Mouse (Mus musculus): ENCODE data around the gene 4931440F15Rik. TPM values are rescaled to one million over a fixed set of nuclear protein-coding genes. Genes with fewer than 3 reads are reported as not detected.
"Not testable (repeated sequence)": the region's sequence is repeated elsewhere in the genome, so short reads cannot be mapped to it uniquely, and the experiment has no call there.

Gene 4931440F15Rik
- 0.06 and 0.13 TPM in 2 replicates for polyA plus RNA-seq (2016; fragmentation: Nextera tagmentation; extraction: Ambion mirVana)

DNA sequence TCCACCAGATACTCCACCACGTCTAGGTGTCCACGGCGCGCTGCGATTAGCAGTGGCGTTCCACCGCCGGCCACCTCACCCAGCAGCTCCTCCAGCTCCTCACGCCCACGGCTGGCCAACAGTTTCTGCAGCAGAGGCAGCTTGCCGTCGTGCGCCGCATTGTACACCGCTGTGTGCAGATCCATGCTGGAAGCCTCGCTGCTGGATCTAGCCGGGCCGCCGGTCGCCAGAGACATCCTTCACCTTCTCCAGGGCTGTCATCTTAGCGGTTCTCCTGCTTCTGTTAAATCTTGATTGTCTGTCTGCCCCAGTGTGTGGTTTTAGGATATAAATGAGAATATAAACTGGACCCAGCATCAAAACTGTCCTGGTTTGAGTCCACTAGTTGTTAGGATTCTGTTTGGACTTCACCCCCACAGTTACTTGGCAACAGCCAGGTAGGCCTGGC lies at the start of gene 4931440F15Rik:
Gene 4931440F15Rik (minus strand): TSS at position 398 of the 448 bp plus-strand sequence.
- not testable (repeated sequence) for H3K9me3 ChIP-seq; H3K36me3 ChIP-seq (replicated peaks); H3K4me1 ChIP-seq; ATAC-seq (ENCODE audit: low FRiP score); H3K9ac ChIP-seq; H3K27ac ChIP-seq
- Histone ChIP-seq H3K4me3 (replicated peaks) (peak within 1 kb of the TSS; percentile 17), H3K4me2 (peak within 1 kb of the TSS; percentile 34), H3K27me3 (peaks cover 23% of the 10 kb centered on the region)
- 26% methylated on average over 21 of the region's 21 CpGs for WGBS

DNA sequence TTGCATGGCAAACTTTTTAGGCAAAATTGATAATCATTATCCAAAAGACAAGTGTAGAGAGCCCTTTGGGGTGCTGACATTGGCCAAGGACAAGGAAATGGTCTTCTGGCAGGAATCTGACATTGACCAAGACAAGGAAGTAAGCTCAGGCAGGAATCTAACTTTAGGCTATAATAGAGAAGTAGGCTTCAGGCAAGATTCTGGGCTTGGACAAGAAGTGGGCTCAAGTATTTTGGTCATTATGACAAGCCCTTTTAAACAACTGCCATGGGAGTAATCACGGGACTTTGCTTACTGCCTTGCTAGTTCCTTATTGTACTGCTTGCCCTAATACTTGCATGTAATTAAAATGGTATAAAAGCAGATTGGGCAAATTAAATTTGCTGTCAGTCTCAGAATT lies 49.3 kb upstream of the 4931440F15Rik start:
- WGBS = 64% methylated on average over 1 of the region's 1 CpGs
- not testable (repeated sequence) for H3K27ac ChIP-seq; ATAC-seq (ENCODE audit: low FRiP score); H3K27me3 ChIP-seq; H3K36me3 ChIP-seq (replicated peaks); H3K4me1 ChIP-seq; H3K9me3 ChIP-seq; H3K9ac ChIP-seq; H3K4me3 ChIP-seq (replicated peaks); H3K4me2 ChIP-seq

DNA sequence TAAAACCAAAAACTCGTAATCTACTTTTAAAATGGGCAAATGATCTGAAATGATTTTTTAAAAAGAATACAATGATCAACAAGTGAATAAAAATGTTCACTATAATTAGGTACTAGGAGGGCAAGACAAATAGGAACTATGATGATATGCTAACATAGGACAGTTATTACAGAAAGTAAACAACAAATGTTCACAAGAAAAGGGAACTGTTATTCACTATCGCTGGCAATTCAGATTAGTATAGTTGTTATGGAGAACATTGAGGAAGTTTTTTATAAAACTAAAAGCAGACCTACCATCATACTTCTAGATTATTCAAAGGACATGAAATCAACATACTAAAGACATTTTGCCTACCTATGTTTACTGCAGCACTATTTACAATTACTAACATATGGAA lies 44.7 kb upstream of the 4931440F15Rik start:
- WGBS = 83% methylated on average over 2 of the region's 2 CpGs
- no peaks in the 10 kb centered on the region for H3K36me3 ChIP-seq (replicated peaks)
- H3K27me3 ChIP-seq = no peaks in the 10 kb centered on the region
- H3K4me3 ChIP-seq (replicated peaks) = no peak overlapping the region
- H3K27ac ChIP-seq = no peak overlapping the region
- no peaks in the 10 kb centered on the region for H3K4me1 ChIP-seq
- no peaks in the 10 kb centered on the region for H3K9me3 ChIP-seq
- H3K9ac ChIP-seq = no peak overlapping the region
- no peak overlapping the region for H3K4me2 ChIP-seq
- ATAC-seq (ENCODE audit: low FRiP score) = no peak

DNA sequence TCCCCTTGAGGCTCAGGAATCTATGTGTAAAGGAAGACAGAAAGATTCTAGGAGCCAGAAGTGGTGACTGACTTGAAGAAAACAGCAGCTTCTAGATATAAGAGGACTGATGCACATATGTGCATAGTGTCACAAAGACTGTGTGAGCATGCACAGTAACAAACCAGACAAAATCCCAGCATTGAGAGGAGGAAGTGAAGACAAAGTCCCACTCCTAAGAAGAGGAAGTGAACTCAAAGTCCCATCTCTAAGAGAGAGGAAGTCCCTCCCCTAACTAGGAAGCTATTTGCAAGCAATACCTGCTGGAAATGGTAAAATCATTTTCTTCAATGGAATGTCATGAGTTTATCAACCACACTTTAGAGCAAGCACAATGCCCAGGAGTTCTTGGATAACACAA lies 38.8 kb upstream of the 4931440F15Rik start:
- no peak for ATAC-seq (ENCODE audit: low FRiP score)
- H3K27ac ChIP-seq = no peak overlapping the region
- no peaks in the 10 kb centered on the region for H3K36me3 ChIP-seq (replicated peaks)
- no peak overlapping the region for H3K4me2 ChIP-seq
- peaks cover 12% of the 10 kb centered on the region for H3K4me1 ChIP-seq
- H3K4me3 ChIP-seq (replicated peaks) = no peak overlapping the region
- H3K9ac ChIP-seq = no peak overlapping the region
- H3K27me3 ChIP-seq = no peaks in the 10 kb centered on the region
- H3K9me3 ChIP-seq = no peaks in the 10 kb centered on the region

DNA sequence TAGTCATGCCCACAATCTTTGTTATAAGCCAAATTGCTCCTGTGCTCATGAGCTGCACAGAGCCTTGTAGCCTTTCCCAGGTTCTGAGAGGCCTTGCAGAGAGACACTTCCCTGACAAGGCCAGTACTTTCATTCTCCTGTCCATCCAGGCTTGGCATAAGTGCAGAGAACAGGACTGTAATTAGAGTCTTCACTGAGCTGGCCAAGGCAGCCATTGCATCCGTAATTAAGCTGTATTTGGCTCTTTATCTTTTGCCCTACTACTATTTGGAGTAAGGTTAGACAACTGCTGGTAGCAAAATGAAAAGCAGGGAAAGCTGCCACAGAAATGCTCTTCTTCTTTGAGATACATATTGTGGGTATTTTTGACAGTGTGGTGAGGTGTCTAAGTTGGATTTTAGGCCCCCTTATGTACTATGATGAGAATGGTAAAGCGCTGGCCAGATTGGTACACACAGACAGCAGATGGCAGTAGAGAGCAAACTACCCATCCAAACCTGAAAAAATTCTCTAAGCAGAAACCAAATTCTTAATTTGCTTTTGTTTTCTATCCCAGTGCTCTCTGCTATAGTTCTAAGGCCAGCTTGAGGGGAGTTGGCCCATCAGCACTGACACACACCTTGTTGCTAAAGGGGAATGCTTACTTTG lies 36.4 kb upstream of the 4931440F15Rik start:
- WGBS = 32% methylated on average over 2 of the region's 2 CpGs
- Histone ChIP-seq H3K36me3 (replicated peaks) (no peaks in the 10 kb centered on the region), H3K9me3 (no peaks in the 10 kb centered on the region), H3K9ac (no peak overlapping the region), H3K27me3 (no peaks in the 10 kb centered on the region), H3K4me1 (peaks cover 12% of the 10 kb centered on the region), H3K27ac (no peak overlapping the region), H3K4me3 (replicated peaks) (no peak overlapping the region), H3K4me2 (no peak overlapping the region)
- ATAC-seq (ENCODE audit: low FRiP score) = peak; percentile 69; the same call in 1 of the 2 replicates

DNA sequence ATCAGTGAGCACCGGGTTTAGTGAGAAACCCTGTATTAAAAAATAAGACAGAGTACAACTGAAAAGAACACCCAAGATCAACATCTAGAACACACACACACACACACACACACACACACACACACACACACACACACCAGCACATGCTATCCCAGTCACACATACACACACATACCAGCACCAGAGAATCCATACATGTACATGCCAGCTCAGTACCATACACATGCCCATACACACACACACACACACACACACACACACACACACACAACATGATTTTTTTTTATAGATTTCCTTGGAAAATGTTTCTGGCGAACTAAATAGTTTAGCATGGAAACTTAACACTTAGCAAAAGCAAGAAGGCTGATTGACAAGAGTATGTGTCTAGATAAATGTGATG lies 35.6 kb upstream of the 4931440F15Rik start:
- Histone ChIP-seq H3K4me2 (no peak overlapping the region), H3K27ac (no peak overlapping the region), H3K4me1 (peaks cover 12% of the 10 kb centered on the region), H3K9me3 (no peaks in the 10 kb centered on the region), H3K4me3 (replicated peaks) (no peak overlapping the region), H3K36me3 (replicated peaks) (no peaks in the 10 kb centered on the region), H3K9ac (no peak overlapping the region), H3K27me3 (no peaks in the 10 kb centered on the region)
- no peak for ATAC-seq (ENCODE audit: low FRiP score)
- 71% methylated on average over 2 of the region's 2 CpGs for WGBS

DNA sequence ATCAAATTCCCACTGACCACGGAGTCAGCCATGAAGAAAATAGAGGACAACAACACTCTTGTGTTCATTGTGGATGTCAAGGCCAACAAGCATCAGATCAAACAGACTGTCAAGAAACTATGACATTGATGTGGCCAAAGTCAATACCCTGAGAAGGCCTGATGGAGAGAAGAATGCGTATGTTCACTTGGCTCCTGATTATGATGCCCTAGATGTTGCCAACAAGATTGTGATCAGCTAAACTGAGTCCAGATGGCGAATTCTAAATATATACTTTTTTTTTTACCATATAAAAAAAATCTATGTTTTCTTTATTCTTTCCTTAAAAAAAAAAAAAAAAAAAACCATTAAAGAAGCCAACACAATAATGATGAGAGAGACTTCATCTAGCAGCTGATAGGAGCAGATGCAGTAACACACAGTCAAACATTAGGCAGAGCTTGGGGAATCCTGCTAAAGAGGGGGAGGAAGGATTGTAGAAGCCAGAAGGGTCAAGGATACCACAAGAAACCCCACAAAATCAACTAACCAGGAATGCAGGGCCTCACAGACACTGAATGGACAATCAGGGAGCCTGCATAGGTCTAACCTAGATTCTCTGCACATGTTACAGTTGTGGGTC lies 15.2 kb upstream of the 4931440F15Rik start:
- H3K36me3 ChIP-seq (replicated peaks) = no peaks in the 10 kb centered on the region
- ATAC-seq (ENCODE audit: low FRiP score) = no peak
- no peak overlapping the region for H3K27ac ChIP-seq
- H3K4me2 ChIP-seq = no peak overlapping the region
- no peak overlapping the region for H3K9ac ChIP-seq
- H3K4me1 ChIP-seq = no peaks in the 10 kb centered on the region
- no peaks in the 10 kb centered on the region for H3K9me3 ChIP-seq
- 84% methylated on average over 3 of the region's 3 CpGs for WGBS
- no peaks in the 10 kb centered on the region for H3K27me3 ChIP-seq
- no peak overlapping the region for H3K4me3 ChIP-seq (replicated peaks)

DNA sequence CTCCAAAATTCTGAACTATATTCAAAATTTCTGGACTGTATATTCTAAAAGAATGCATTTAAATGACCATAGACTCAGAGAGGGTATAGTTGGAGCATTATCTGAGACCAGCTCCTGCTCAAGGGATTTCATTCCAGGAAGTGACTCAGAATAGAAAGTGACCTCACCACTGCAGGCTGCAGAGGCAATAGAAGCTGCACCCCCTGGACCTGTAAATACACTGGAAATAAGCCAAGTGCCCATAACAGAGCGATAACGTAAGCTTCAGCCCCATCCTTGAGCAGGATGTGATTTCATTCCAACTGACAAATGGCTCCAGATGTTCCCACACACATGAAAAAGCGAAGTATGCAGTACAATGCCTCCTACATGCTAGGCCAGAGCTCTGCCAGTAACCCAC lies 14.3 kb upstream of the 4931440F15Rik start:
- no peaks in the 10 kb centered on the region for H3K9me3 ChIP-seq
- H3K4me2 ChIP-seq = no peak overlapping the region
- H3K4me3 ChIP-seq (replicated peaks) = no peak overlapping the region
- H3K27me3 ChIP-seq = no peaks in the 10 kb centered on the region
- ATAC-seq (ENCODE audit: low FRiP score) = no peak
- H3K27ac ChIP-seq = no peak overlapping the region
- H3K9ac ChIP-seq = no peak overlapping the region
- 67% methylated on average over 3 of the region's 3 CpGs for WGBS
- no peaks in the 10 kb centered on the region for H3K36me3 ChIP-seq (replicated peaks)
- no peaks in the 10 kb centered on the region for H3K4me1 ChIP-seq

DNA sequence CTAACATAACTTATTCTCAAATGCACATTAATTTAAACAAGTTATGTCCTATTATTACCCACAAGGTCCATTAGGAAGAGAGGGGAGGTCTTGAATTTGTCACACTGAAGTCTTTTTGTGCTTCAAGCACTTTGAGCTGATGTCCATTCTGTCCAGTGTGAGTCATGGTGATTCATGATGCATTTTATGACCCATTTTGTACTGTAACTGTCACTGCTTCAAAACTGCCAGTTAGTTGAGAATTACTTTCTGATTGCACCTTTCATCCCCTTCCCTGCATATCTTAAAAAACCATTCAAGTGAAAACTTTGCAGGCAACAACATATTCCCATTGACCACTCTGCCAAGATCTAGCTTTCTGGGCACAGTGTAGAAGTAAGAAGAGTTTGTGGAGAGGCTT lies 11.6 kb upstream of the 4931440F15Rik start:
- H3K4me3 ChIP-seq (replicated peaks) = no peak overlapping the region
- no peaks in the 10 kb centered on the region for H3K4me1 ChIP-seq
- H3K36me3 ChIP-seq (replicated peaks) = no peaks in the 10 kb centered on the region
- H3K27me3 ChIP-seq = no peaks in the 10 kb centered on the region
- no peak for ATAC-seq (ENCODE audit: low FRiP score)
- H3K27ac ChIP-seq = no peak overlapping the region
- no peaks in the 10 kb centered on the region for H3K9me3 ChIP-seq
- H3K9ac ChIP-seq = no peak overlapping the region
- H3K4me2 ChIP-seq = no peak overlapping the region

DNA sequence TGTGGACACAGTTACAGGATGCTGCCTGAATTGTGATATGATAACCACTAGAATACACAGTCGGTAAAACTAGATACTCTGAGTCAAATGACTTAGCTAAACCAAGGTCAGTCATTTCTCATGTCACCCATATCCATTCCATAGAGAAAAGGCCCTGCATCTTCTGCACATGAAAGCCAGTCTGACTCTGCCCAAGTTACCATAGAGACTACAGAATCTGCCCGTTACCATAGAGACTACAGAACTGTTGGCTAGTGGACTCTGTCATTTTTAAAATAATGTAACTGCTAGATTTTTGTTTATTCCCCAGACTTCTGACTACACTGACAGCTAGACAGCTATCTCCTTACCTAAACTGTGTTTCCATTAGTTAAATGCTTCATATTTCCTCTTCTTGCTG lies 2.3 kb upstream of the 4931440F15Rik start:
- Histone ChIP-seq H3K4me2 (no peak overlapping the region), H3K9ac (no peak overlapping the region), H3K36me3 (replicated peaks) (no peaks in the 10 kb centered on the region), H3K27me3 (peaks cover 23% of the 10 kb centered on the region), H3K4me3 (replicated peaks) (no peak overlapping the region), H3K4me1 (peaks cover 4% of the 10 kb centered on the region; the same call in 1 of the 2 replicates), H3K27ac (no peak overlapping the region), H3K9me3 (no peaks in the 10 kb centered on the region)
- WGBS = 90% methylated on average over 2 of the region's 2 CpGs
- no peak for ATAC-seq (ENCODE audit: low FRiP score)

DNA sequence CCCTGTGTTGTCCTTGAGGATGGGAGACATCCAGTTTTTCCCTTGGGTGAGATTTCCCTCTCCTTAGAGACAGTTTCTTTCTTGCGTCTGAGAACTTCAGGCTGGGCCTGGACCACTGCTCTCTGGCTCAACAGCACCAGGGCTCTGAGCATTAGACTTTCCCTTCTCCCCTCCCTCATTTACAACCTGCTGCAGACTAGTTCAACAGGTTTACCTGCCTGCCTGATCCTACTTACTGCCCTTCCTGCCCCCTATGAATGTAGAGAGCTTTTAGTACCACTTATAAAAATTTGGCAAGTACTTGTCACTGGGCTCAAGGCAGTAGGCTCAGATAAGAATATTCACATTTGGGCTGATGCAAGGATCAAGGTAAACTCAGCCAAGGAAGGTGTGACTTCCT lies 533 bp upstream of the 4931440F15Rik start:
- H3K4me2 ChIP-seq = no peak overlapping the region
- 93% methylated on average over 1 of the region's 1 CpGs for WGBS
- no peaks in the 10 kb centered on the region for H3K9me3 ChIP-seq
- H3K9ac ChIP-seq = no peak overlapping the region
- no peak for ATAC-seq (ENCODE audit: low FRiP score)
- H3K27ac ChIP-seq = no peak overlapping the region
- H3K4me1 ChIP-seq = peaks cover 4% of the 10 kb centered on the region; the same call in 1 of the 2 replicates
- H3K4me3 ChIP-seq (replicated peaks) = no peak overlapping the region
- H3K27me3 ChIP-seq = peaks cover 23% of the 10 kb centered on the region
- no peaks in the 10 kb centered on the region for H3K36me3 ChIP-seq (replicated peaks)

DNA sequence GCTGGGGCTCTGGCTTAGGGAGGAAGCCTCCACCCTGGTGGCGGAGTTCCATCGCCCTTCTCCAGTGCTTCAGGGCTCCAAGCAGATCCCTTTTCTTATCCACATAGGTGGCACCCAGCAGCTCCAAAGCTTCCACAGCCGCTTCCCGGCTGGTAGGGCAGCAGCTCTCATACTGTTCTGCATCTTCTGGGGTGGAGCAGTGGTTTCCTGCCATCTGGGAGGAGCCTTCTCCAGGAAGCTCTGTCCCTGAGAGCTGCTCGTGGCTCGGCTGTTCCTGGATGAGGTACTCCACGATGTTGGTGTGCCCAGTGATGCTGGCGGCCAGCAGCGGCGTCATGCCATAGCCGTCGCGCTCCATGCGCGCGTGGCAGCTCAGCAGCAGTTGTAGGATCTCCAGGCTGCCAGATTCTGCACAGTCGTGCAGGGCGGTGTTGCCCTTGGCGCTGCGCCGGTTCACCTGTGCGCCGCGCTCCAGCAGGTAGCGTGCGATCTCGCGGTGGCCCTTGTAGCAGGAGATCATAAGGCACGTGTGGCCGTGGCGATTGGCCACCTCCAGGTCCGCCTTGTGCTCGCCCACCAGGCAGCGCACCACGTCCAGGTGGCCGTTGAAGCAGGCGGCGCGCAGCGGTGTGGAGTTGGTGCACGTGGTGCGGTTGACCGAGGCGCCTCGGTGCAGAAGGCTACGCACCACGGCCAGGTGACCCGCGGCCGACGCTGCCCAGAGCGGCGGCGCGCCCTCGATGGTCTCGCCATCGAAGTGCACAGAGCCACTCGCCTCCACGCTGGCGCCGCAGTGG lies 796 bp downstream of the 4931440F15Rik start:
- H3K4me3 ChIP-seq (replicated peaks) = peak overlapping the region; percentile 17
- H3K4me1 ChIP-seq; H3K36me3 ChIP-seq (replicated peaks); H3K27ac ChIP-seq; ATAC-seq (ENCODE audit: low FRiP score); H3K9me3 ChIP-seq; H3K9ac ChIP-seq: not testable (repeated sequence)
- WGBS = 26% methylated on average over 58 of the region's 62 CpGs
- H3K4me2 ChIP-seq = peak overlapping the region; percentile 34
- H3K27me3 ChIP-seq = peaks cover 23% of the 10 kb centered on the region

Data from forebrain, embryonic 12.5 days (tissue).